ENCODE assay signal across 8 mouse cellular contexts in the genomic region with DNA sequence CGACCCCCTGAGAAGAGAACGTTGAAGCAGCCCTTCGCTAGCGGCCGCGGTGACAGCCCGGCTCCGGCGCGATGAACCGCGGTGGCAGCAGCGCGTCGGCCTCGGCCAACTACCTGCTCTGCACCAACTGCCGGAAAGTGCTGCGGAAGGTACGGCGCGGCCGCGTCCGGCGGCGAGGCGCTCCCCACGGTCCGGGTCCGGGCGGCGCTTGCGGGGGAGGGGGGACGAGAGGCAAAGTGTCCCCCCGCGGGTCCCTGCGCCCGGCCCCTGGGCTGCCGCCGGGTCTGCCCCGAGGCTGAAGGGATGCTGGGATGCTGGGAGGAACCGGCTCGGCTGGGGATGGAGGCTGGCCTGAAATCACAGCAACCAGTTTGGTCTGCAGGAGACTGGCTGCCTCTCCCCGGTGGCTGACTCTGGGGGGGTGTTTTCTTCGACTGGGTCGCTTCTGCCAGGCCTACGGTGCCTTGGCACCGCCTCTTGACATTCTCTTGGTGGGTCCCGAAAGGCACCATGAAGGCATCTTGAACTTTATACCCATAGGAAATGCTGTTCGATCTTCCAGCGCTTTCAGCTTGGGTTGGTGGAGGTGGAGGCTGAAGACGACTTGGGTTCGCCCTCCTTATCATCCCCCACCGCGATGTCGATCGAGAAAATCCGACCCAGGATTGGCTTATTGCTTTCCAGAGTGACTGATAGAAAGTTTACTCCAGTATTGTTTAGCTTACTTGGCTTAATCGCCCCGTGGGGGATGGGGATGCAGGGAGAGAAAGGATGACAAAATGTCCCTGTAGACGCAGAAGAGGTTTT. TPM values are rescaled to one million over a fixed set of nuclear protein-coding genes. Genes with fewer than 3 reads are reported as not detected.
DNase-seq lines count a peak whose midpoint lies in the region; ATAC-seq and TF ChIP-seq lines count a peak whose summit lies in the region.

No protein-coding gene starts in this region.

- DNase-seq in heart, adult 11 months: peak; percentile 97
- no peak for DNase-seq in heart, postnatal 25 days (ENCODE audit: low spot score)
- peak; percentile 60 for DNase-seq in brain, adult 2 months (ENCODE audit: low read depth, low spot score)
- DNase-seq in left cerebral cortex, adult 18-20 months (ENCODE audit: low spot score in 2 of 2): peak; percentile 34 to 59
- peak; percentile 45 to 69 for DNase-seq in spleen, adult 2 months (ENCODE audit: low read depth in 1 of 2, low spot score in 2 of 2)

- H3K9ac ChIP-seq in forebrain, embryonic 15.5 days (replicated peaks): peak overlapping the region; percentile 83
- peak overlapping the region; percentile 95 for H3K9ac ChIP-seq in hindbrain, embryonic 13.5 days

- H3K4me3 ChIP-seq in forebrain, embryonic 15.5 days: peak overlapping the region; percentile 94
- H3K4me3 ChIP-seq in hindbrain, embryonic 13.5 days: peak overlapping the region; percentile 95
- peak overlapping the region; percentile 90 for H3K4me3 ChIP-seq in spleen, adult 2 months (ENCODE audit: extremely low read depth, insufficient read depth, insufficient read length)

- H3K4me1 ChIP-seq in forebrain, embryonic 15.5 days: peaks cover 23% of the 10 kb centered on the region
- H3K4me1 ChIP-seq in hindbrain, embryonic 13.5 days (replicated peaks): peaks cover 24% of the 10 kb centered on the region
- H3K4me1 ChIP-seq in spleen, adult 2 months (ENCODE audit: control insufficient read depth, insufficient read depth, insufficient read length): peaks cover 18% of the 10 kb centered on the region

- under 1% methylated on average over 56 of the region's 61 CpGs for WGBS in forebrain, embryonic 15.5 days
- under 1% methylated on average over 52 of the region's 61 CpGs for WGBS in hindbrain, embryonic 13.5 days
- 1% methylated on average over 61 of the region's 61 CpGs for WGBS in spleen, adult 2 months

- peak overlapping the region; percentile 59 for H3K4me2 ChIP-seq in forebrain, embryonic 15.5 days (replicated peaks)
- H3K4me2 ChIP-seq in hindbrain, embryonic 13.5 days: peak overlapping the region; percentile 70

- peak; percentile 67 for ATAC-seq in forebrain, embryonic 15.5 days (replicated peaks)
- peak; percentile 72 for ATAC-seq in hindbrain, embryonic 13.5 days (ENCODE audit: low FRiP score)
- peak; percentile 5; the same call in 1 of the 2 replicates for ATAC-seq in megakaryocyte progenitor cell, adult 5-6 weeks (replicated peaks; ENCODE audit: poor library complexity)

- H3K27ac ChIP-seq in forebrain, embryonic 15.5 days (replicated peaks): peak overlapping the region; percentile 94
- peak overlapping the region; percentile 96 for H3K27ac ChIP-seq in hindbrain, embryonic 13.5 days
- peak overlapping the region; percentile 93 for H3K27ac ChIP-seq in spleen, adult 2 months (ENCODE audit: insufficient read depth, low read length)

- no peaks in the 10 kb centered on the region for H3K9me3 ChIP-seq in forebrain, embryonic 15.5 days
- no peaks in the 10 kb centered on the region for H3K9me3 ChIP-seq in hindbrain, embryonic 13.5 days

- TF ChIP-seq POLR2A in spleen, adult 2 months (IDR thresholded peaks at IDR 0.05; ENCODE audit: low read depth, low read length): no peak

- TF ChIP-seq CTCF in spleen, adult 2 months (IDR thresholded peaks at IDR 0.05; ENCODE audit: extremely low read depth, insufficient read depth, insufficient read length, insufficient replicate concordance): no peak

- H3K36me3 ChIP-seq in forebrain, embryonic 15.5 days: no peaks in the 10 kb centered on the region
- no peaks in the 10 kb centered on the region for H3K36me3 ChIP-seq in hindbrain, embryonic 13.5 days
- H3K36me3 ChIP-seq in spleen, adult 2 months (ENCODE audit: control insufficient read depth, insufficient read depth, low read length): no peaks in the 10 kb centered on the region

- H3K27me3 ChIP-seq in forebrain, embryonic 15.5 days: no peaks in the 10 kb centered on the region
- H3K27me3 ChIP-seq in hindbrain, embryonic 13.5 days: no peaks in the 10 kb centered on the region
- H3K27me3 ChIP-seq in spleen, adult 2 months (ENCODE audit: control insufficient read depth, insufficient read depth, low read length): no peaks in the 10 kb centered on the region

- intact Hi-C loops in heart, postnatal 25 days (cut with DNase I): loop anchor here (5.0 kb wide), 2 partner anchors 104 to 379 kb away; no protein-coding TSS in a partner anchor

RNA-seq across cellular contexts. Expression of a gene that starts 1.8 kb away (rescaled TPM):
- total RNA-seq in heart, postnatal 25 days (2021): 10 to 100 TPM; 23.3 to 24.6 TPM
- polyA plus RNA-seq in forebrain, embryonic 15.5 days (2015; fragmentation: Nextera tagmentation; extraction: Ambion mirVana): 13.3 and 14.4 TPM in 2 replicates
- polyA plus RNA-seq in hindbrain, embryonic 13.5 days (2015; fragmentation: Nextera tagmentation; extraction: Ambion mirVana): 20.2 and 20.9 TPM in 2 replicates
- 100 to 1,000 TPM; 109 to 141 TPM for total RNA-seq in left cerebral cortex, adult 18-20 months (2021)
- total RNA-seq in megakaryocyte progenitor cell, adult 5-6 weeks (2015): 6.1 and 7.5 TPM in 2 replicates
- 4.5 and 5.6 TPM in 2 replicates for total RNA-seq in megakaryocyte progenitor cell, adult 5-6 weeks (2017)
- polyA plus RNA-seq in spleen, adult 2 months (2012; rRNA removed): 12.2 and 33.6 TPM in 2 replicates

Comparison
In these comparisons a context has a peak if more than half of its experiments do, and no peak if none do; other contexts are left out.
1. ATAC-seq: peak in every context shown above with its lines; median percentile 72 in hindbrain, embryonic 13.5 days; 67 in forebrain, embryonic 15.5 days; 5 in megakaryocyte progenitor cell, adult 5-6 weeks.
2. RNA of a gene that starts 1.8 kb away (total RNA-seq): 109 to 141 TPM in left cerebral cortex, adult 18-20 months; 23.3 to 24.6 TPM in heart, postnatal 25 days and 4.5 to 7.5 TPM in megakaryocyte progenitor cell, adult 5-6 weeks; every median in the first group is over 4 times any median in the second.
3. Peak in every context shown above with its lines, with median percentiles within 50 percentile points of each other: H3K27ac ChIP-seq and H3K4me3 ChIP-seq.